Mouse (Mus musculus): ENCODE measurements at regions not wholly inside any gene's neighbourhood (a gene's known extent, or its start where the extent isn't known, plus 50 kb on each side); places are given as distances from the start of the nearest gene placed in this dataset.

- DNase-seq = no peak
Measured at GRCm38 (mm10) chr8:96680416-96681027, 792.2 kb upstream of the Got2 start.

- DNase-seq = no peak
Measured at GRCm38 (mm10) chr8:96679510-96679909, 791.2 kb upstream of the Got2 start.

- peak in 1 of 2 experiments; percentile 1 for DNase-seq
Measured at GRCm38 (mm10) chr8:96674703-96675102, 786.4 kb upstream of the Got2 start.

GRCm38 (mm10) chr8:96656495-96657279, 768.3 kb upstream of the Got2 start:
- DNase-seq = no peak

DNA sequence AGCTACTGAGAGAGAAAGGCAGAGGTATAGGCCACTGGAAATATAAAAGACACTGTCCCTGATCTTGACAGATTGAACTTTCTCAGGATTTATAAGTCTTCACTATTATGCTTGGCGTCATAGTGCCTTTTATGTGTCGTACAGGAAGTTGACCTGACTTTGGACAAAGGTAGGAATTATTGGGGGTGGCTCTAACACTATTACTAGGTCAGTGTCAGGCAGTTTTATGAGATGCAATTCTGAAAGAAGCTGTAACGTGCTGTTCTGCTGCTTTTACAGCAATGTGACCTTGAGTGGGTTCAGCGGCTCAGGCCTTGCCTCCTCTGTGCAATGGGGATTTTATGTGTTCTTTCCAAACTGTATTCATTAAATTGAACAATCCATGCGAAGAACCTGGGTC, 759.4 kb upstream of the Got2 start:
- DNase-seq = no peak

All from kidney, postnatal 4 days (tissue).